Mouse (Mus musculus): ENCODE measurements at regions not wholly inside any gene's neighbourhood (a gene's known extent, or its start where the extent isn't known, plus 50 kb on each side); places are given as distances from the start of the nearest gene placed in this dataset.

- Histone ChIP-seq H3K27me3 (replicated peaks) (no peaks in the 10 kb centered on the region), H3K9ac (ENCODE audit: insufficient read depth, low read depth) (no peak overlapping the region), H3K27ac (ENCODE audit: insufficient read depth, low read depth) (no peak overlapping the region), H3K9me3 (replicated peaks; ENCODE audit: low read length) (peaks cover 76% of the 10 kb centered on the region), H3K79me2 (replicated peaks; ENCODE audit: control insufficient read depth, extremely low read depth, insufficient read depth, poor library complexity, severe bottlenecking) (no peaks in the 10 kb centered on the region), H3K4me3 (replicated peaks in 1 of 3; ENCODE audit: low read depth in 2 of 3, low read length in 2 of 3, poor library complexity in 1 of 3) (no peak overlapping the region), H3K4me1 (ENCODE audit: control insufficient read depth in 1 of 2, insufficient read depth in 2 of 2) (no peaks in the 10 kb centered on the region), H3K36me3 (replicated peaks in 1 of 2; ENCODE audit: control insufficient read depth in 1 of 2, insufficient read depth in 1 of 2, low read length in 1 of 2) (no peaks in the 10 kb centered on the region), H3K4me2 (ENCODE audit: insufficient read depth, low read depth, poor library complexity, severe bottlenecking) (no peak overlapping the region)
- in situ Hi-C loops (cut with MboI; ENCODE audit: low pct_ligation_motif_present, low pct_unique_long_range_greater_than_20kb, low sequenced_read_pairs) (no loop called here), dilution Hi-C loops (cut with MboI; ENCODE audit: extremely low pct_ligation_motif_present, extremely low pct_unique_long_range_greater_than_20kb, low sequenced_read_pairs) (no loop called here)
- no peak for TF ChIP-seq ZC3H11A (IDR thresholded peaks at IDR 0.05; ENCODE audit: low read depth, low read length)
- TF ChIP-seq ETS1 (conservative IDR thresholded peaks at IDR 0.05; ENCODE audit: low read depth, low read length) = no peak
- TF ChIP-seq KAT2A (IDR thresholded peaks at IDR 0.05; ENCODE audit: insufficient replicate concordance, low read length) = no peak
- TF ChIP-seq POLR2A (IDR thresholded peaks at IDR 0.05; ENCODE audit: low read depth, low read length) = no peak
- TF ChIP-seq USF1 (IDR thresholded peaks at IDR 0.05; ENCODE audit: low read depth, low read length) = no peak
- TF ChIP-seq ZKSCAN1 (IDR thresholded peaks at IDR 0.05; ENCODE audit: borderline replicate concordance, low read depth, low read length) = no peak
- no peak for TF ChIP-seq RAD21 (IDR thresholded peaks at IDR 0.05; ENCODE audit: low read depth, low read length)
- no peak for TF ChIP-seq NRF1 (IDR thresholded peaks at IDR 0.05; ENCODE audit: low read depth, low read length)
- DNase-seq (ENCODE audit: extremely low read depth) = no peak
Measured at GRCm38 (mm10) chr2:178862620-178863019, 432.3 kb downstream of the Cdh26 start.

- no peak for TF ChIP-seq MAFK (IDR thresholded peaks at IDR 0.05; ENCODE audit: insufficient replicate concordance, low read length)
- no peak for TF ChIP-seq RCOR1 (conservative IDR thresholded peaks at IDR 0.05; ENCODE audit: low read depth, low read length)
- no peak for TF ChIP-seq ETS1 (conservative IDR thresholded peaks at IDR 0.05; ENCODE audit: low read depth, low read length)
- TF ChIP-seq MEF2A (IDR thresholded peaks at IDR 0.05; ENCODE audit: borderline replicate concordance, low read depth, low read length) = no peak
- no peak for TF ChIP-seq E2F4 (IDR thresholded peaks at IDR 0.05; ENCODE audit: insufficient replicate concordance, low read depth, low read length)
- TF ChIP-seq JUN (IDR thresholded peaks at IDR 0.05; ENCODE audit: insufficient read depth, low read depth, low read length) = no peak
- TF ChIP-seq TBP (conservative IDR thresholded peaks at IDR 0.05; ENCODE audit: low read depth, low read length) = no peak
- TF ChIP-seq ZMIZ1 (IDR thresholded peaks at IDR 0.05; ENCODE audit: low read depth, low read length) = no peak
- TF ChIP-seq EP300 (IDR thresholded peaks at IDR 0.05; ENCODE audit: low read length) = no peak
- no peak for TF ChIP-seq SIN3A (IDR thresholded peaks at IDR 0.05; ENCODE audit: low read length)
- no peak for TF ChIP-seq MXI1 (IDR thresholded peaks at IDR 0.05; ENCODE audit: low read depth, low read length)
- no peak for TF ChIP-seq USF2 (conservative IDR thresholded peaks at IDR 0.05; ENCODE audit: low read depth, low read length)
- no peak for TF ChIP-seq ZKSCAN1 (IDR thresholded peaks at IDR 0.05; ENCODE audit: borderline replicate concordance, low read depth, low read length)
- no peak for DNase-seq (ENCODE audit: extremely low read depth)
- Histone ChIP-seq H3K36me3 (replicated peaks in 1 of 2; ENCODE audit: control insufficient read depth in 1 of 2, insufficient read depth in 1 of 2, low read length in 1 of 2) (no peaks in the 10 kb centered on the region), H3K27me3 (replicated peaks) (no peaks in the 10 kb centered on the region), H3K4me2 (ENCODE audit: insufficient read depth, low read depth, poor library complexity, severe bottlenecking) (no peak overlapping the region), H3K4me1 (ENCODE audit: control insufficient read depth in 1 of 2, insufficient read depth in 2 of 2) (no peaks in the 10 kb centered on the region), H3K27ac (ENCODE audit: insufficient read depth, low read depth) (no peak overlapping the region), H3K79me2 (replicated peaks; ENCODE audit: control insufficient read depth, extremely low read depth, insufficient read depth, poor library complexity, severe bottlenecking) (no peaks in the 10 kb centered on the region), H3K4me3 (replicated peaks in 1 of 3; ENCODE audit: low read depth in 2 of 3, low read length in 2 of 3, poor library complexity in 1 of 3) (no peak overlapping the region), H3K9ac (ENCODE audit: insufficient read depth, low read depth) (no peak overlapping the region), H3K9me3 (replicated peaks; ENCODE audit: low read length) (peaks cover 74% of the 10 kb centered on the region)
- dilution Hi-C loops (cut with MboI; ENCODE audit: extremely low pct_ligation_motif_present, extremely low pct_unique_long_range_greater_than_20kb, low sequenced_read_pairs) = no loop called here
- in situ Hi-C loops (cut with MboI; ENCODE audit: low pct_ligation_motif_present, low pct_unique_long_range_greater_than_20kb, low sequenced_read_pairs) = no loop called here
Measured at GRCm38 (mm10) chr2:178867086-178867485, 436.8 kb downstream of the Cdh26 start.
